Mouse (Mus musculus): ENCODE measurements around the gene Wfdc6b. TPM values are rescaled to one million over a fixed set of nuclear protein-coding genes. Genes with fewer than 3 reads are reported as not detected.

The Wfdc6b gene
- polyA plus RNA-seq, 2 experiments from 2014 or later, result not detected

Other genes starting within 250 kb of the Wfdc6b start
- gene Slpi, start 224.4 kb upstream of the Wfdc6b start, polyA plus RNA-seq (2017; shearing (Covaris generic)), result 1 to 10 TPM in 1 of 2 experiments, under 1 TPM in 1; 0.75 to 1.1 TPM
- not detected for gene Rbpjl, start 210.4 kb upstream of the Wfdc6b start, polyA plus RNA-seq (2017; shearing (Covaris generic))
- not detected for gene Matn4, start 208.4 kb upstream of the Wfdc6b start, polyA plus RNA-seq (2017; shearing (Covaris generic))
- gene Sdc4, start 169.6 kb upstream of the Wfdc6b start, polyA plus RNA-seq (2017; shearing (Covaris generic)), result 10 to 100 TPM; 69.7 to 93.7 TPM
- 10 to 100 TPM in 1 of 2 experiments, 1 to 10 TPM in 1; 8.8 to 15.1 TPM for gene Sys1, start 156.6 kb upstream of the Wfdc6b start, polyA plus RNA-seq (2017; shearing (Covaris generic))
- gene Gm20458, start 152.6 kb upstream of the Wfdc6b start, polyA plus RNA-seq (2017; shearing (Covaris generic)), result not detected
- gene Trp53tg5, start 139.8 kb upstream of the Wfdc6b start, polyA plus RNA-seq (2017; shearing (Covaris generic)), result not detected
- 1 to 10 TPM; 3.7 to 4.5 TPM for gene Dbndd2, start 127.4 kb upstream of the Wfdc6b start, polyA plus RNA-seq (2017; shearing (Covaris generic))
- 10 to 100 TPM; 17.0 to 27.0 TPM for gene Pigt, start 116.0 kb upstream of the Wfdc6b start, polyA plus RNA-seq (2017; shearing (Covaris generic))
- 1 to 10 TPM; 2.2 to 3.0 TPM for gene Wfdc2, start 51.1 kb upstream of the Wfdc6b start, polyA plus RNA-seq (2017; shearing (Covaris generic))
- gene Spint3, start 40.1 kb upstream of the Wfdc6b start, polyA plus RNA-seq (2017; shearing (Covaris generic)), result not detected
- gene Wfdc6a, start 28.1 kb upstream of the Wfdc6b start, polyA plus RNA-seq (2017; shearing (Covaris generic)), result not detected
- gene Eppin, start 19.9 kb upstream of the Wfdc6b start, polyA plus RNA-seq (2017; shearing (Covaris generic)), result not detected
- not detected for gene Wfdc8, start 104 bp downstream of the Wfdc6b start, polyA plus RNA-seq (2017; shearing (Covaris generic))
- not detected for gene Wfdc16, start 25.3 kb downstream of the Wfdc6b start, polyA plus RNA-seq (2017; shearing (Covaris generic))
- not detected for gene Wfdc10, start 42.5 kb downstream of the Wfdc6b start, polyA plus RNA-seq (2017; shearing (Covaris generic))
- not detected for gene Wfdc9, start 43.1 kb downstream of the Wfdc6b start, polyA plus RNA-seq (2017; shearing (Covaris generic))
- gene Wfdc11, start 60.6 kb downstream of the Wfdc6b start, polyA plus RNA-seq (2017; shearing (Covaris generic)), result not detected
- gene Wfdc13, start 71.6 kb downstream of the Wfdc6b start, polyA plus RNA-seq (2017; shearing (Covaris generic)), result not detected
- not detected for gene Spint4, start 85.0 kb downstream of the Wfdc6b start, polyA plus RNA-seq (2017; shearing (Covaris generic))
- gene Spint5, start 101.8 kb downstream of the Wfdc6b start, polyA plus RNA-seq (2017; shearing (Covaris generic)), result not detected
- gene Wfdc3, start 132.4 kb downstream of the Wfdc6b start, polyA plus RNA-seq (2017; shearing (Covaris generic)), result not detected
- 1 to 10 TPM; 3.8 to 7.3 TPM for gene Dnttip1, start 132.5 kb downstream of the Wfdc6b start, polyA plus RNA-seq (2017; shearing (Covaris generic))
- 10 to 100 TPM in 1 of 2 experiments, 1 to 10 TPM in 1; 7.7 to 11.4 TPM for gene Ube2c, start 156.4 kb downstream of the Wfdc6b start, polyA plus RNA-seq (2017; shearing (Covaris generic))
- not detected for gene Tnnc2, start 166.4 kb downstream of the Wfdc6b start, polyA plus RNA-seq (2017; shearing (Covaris generic))
- gene Snx21, start 172.3 kb downstream of the Wfdc6b start, polyA plus RNA-seq (2017; shearing (Covaris generic)), result 1 to 10 TPM; 4.9 to 7.7 TPM
- gene Acot8, start 191.4 kb downstream of the Wfdc6b start, polyA plus RNA-seq (2017; shearing (Covaris generic)), result 10 to 100 TPM; 32.5 to 42.2 TPM
- 1 to 10 TPM; 7.0 to 8.1 TPM for gene Zswim3, start 191.6 kb downstream of the Wfdc6b start, polyA plus RNA-seq (2017; shearing (Covaris generic))
- 10 to 100 TPM; 20.9 to 30.5 TPM for gene Zswim1, start 209.2 kb downstream of the Wfdc6b start, polyA plus RNA-seq (2017; shearing (Covaris generic))
- not detected for gene Spata25, start 215.0 kb downstream of the Wfdc6b start, polyA plus RNA-seq (2017; shearing (Covaris generic))
- 100 to 1,000 TPM; 211 to 247 TPM for gene Ctsa, start 219.4 kb downstream of the Wfdc6b start, polyA plus RNA-seq (2017; shearing (Covaris generic))
- 1 to 10 TPM in 1 of 2 experiments, under 1 TPM in 1; 0.65 to 1.6 TPM for gene Neurl2, start 219.9 kb downstream of the Wfdc6b start, polyA plus RNA-seq (2017; shearing (Covaris generic))
- under 1 TPM; 0.34 to 0.98 TPM for gene Pltp, start 244.2 kb downstream of the Wfdc6b start, polyA plus RNA-seq (2017; shearing (Covaris generic))